Mouse (Mus musculus): ENCODE measurements around the gene Hcls1. TPM values are rescaled to one million over a fixed set of nuclear protein-coding genes. Genes with fewer than 3 reads are reported as not detected.

Gene Hcls1
- polyA plus RNA-seq, 1 experiment: 0.62 TPM

DNA sequence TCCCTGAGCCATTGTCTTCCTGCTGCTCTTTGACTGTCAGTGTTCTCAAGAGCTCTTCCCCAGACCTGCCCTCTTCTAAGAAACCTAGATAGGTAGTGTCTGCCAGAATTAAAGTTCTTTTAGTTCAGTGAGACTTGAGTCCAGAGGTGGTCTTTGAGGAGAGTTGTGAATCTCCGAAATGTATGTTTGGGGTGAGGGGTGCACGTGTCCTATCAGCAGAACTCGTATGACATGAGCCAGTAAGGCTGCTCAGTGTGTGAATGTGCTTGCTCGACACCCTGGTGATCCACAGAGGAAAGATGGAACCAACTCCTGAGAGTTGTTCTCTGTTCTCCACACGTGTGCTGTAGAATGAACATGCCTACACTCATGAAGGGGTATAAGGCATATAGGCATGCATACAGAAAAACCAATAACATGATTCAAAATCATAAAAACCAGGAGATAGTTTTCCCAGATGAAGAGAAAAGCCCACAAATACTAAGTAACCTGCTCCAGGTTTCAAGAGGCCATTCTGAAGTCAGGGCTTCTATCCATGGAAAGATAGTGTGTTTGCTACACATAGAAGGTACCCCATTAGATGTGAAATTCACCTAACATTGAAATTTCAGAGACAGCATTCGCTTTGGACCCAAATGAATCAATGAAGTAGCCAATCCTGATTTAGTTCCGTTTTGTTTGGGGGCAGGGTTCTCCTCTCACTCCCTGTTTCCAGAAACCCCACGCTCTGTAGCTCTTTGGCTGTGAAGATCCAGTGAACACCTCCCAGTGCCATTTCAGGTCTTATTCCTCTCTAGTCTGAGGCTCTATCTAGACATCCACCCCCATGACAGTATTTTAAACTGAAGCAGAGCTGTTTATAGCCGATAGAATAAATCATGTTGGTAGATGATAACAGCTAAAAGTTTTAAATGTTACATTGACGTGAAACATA lies 8.0 kb upstream of the Hcls1 start:
- Histone ChIP-seq H3K9me3 (ENCODE audit: control insufficient read depth, low read length) (no peaks in the 10 kb centered on the region), H3K27me3 (ENCODE audit: control insufficient read depth) (no peaks in the 10 kb centered on the region), H3K4me1 (ENCODE audit: control insufficient read depth) (peaks cover 9% of the 10 kb centered on the region), H3K36me3 (ENCODE audit: control insufficient read depth) (peaks cover 87% of the 10 kb centered on the region), H3K4me3 (replicated peaks) (no peak overlapping the region)
- no peak for TF ChIP-seq GATA1 (IDR thresholded peaks at IDR 0.05; ENCODE audit: low read length)
- no peak for TF ChIP-seq TAL1 (IDR thresholded peaks at IDR 0.05; ENCODE audit: low read length)

DNA sequence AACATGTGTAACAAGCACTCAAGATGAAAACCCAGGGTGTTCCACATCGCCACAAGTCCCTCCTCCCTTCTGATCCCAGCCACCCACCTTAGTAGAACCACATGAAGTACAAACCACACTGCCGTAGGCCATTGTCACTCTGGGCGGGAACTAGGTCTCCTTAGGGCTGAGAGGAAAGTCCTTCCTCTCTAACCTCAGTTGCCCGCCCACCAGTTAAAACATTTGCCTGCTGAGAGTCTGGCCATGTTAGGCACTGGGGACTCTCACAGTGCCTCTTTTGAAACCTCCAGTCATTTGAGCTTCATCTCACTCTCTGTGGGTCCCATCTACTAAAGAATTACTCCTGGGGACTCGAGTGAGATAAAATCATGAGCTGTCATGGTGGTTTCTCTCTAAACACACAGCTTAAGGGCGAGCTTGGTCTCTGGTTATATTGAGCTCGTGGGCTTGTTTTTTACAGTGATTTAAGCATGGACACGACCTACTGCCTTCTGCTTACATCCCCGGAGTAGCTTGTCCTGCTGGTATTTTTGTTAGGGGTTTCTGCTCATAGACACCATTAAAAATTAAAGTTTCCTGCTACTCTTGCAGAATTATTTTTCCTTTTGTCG lies 7.2 kb upstream of the Hcls1 start:
- H3K27me3 ChIP-seq (ENCODE audit: control insufficient read depth): no peaks in the 10 kb centered on the region
- peaks cover 90% of the 10 kb centered on the region for H3K36me3 ChIP-seq (ENCODE audit: control insufficient read depth)
- TF ChIP-seq GATA1 (IDR thresholded peaks at IDR 0.05; ENCODE audit: low read length): no peak
- no peak for TF ChIP-seq TAL1 (IDR thresholded peaks at IDR 0.05; ENCODE audit: low read length)
- no peak overlapping the region for H3K4me3 ChIP-seq (replicated peaks)
- H3K4me1 ChIP-seq (ENCODE audit: control insufficient read depth): peaks cover 7% of the 10 kb centered on the region
- H3K9me3 ChIP-seq (ENCODE audit: control insufficient read depth, low read length): no peaks in the 10 kb centered on the region

DNA sequence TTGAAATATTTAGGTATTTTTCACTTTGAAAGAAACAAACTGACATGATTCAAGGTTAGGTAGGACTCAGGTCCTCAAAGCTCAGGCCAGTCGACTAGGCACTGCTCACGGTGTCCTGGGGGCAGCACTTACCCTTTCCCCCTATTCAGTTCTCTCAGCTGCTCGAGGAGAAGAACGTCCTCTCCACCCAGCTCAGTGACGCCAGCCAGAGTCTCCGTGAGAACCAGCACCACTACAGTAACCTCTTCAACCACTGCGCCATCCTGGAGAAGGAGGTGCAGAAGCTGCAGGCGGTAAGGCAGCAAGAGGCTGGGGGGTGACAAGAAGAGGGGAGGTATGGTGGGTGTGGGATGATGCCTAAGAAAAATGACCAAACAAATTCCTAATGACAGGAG lies 6.7 kb upstream of the Hcls1 start:
- TF ChIP-seq GATA1 (IDR thresholded peaks at IDR 0.05; ENCODE audit: low read length) (no peak), TAL1 (IDR thresholded peaks at IDR 0.05; ENCODE audit: low read length) (no peak)
- Histone ChIP-seq H3K4me3 (replicated peaks) (no peak overlapping the region), H3K36me3 (ENCODE audit: control insufficient read depth) (peaks cover 91% of the 10 kb centered on the region), H3K4me1 (ENCODE audit: control insufficient read depth) (peaks cover 7% of the 10 kb centered on the region), H3K27me3 (ENCODE audit: control insufficient read depth) (no peaks in the 10 kb centered on the region), H3K9me3 (ENCODE audit: control insufficient read depth, low read length) (no peaks in the 10 kb centered on the region)

DNA sequence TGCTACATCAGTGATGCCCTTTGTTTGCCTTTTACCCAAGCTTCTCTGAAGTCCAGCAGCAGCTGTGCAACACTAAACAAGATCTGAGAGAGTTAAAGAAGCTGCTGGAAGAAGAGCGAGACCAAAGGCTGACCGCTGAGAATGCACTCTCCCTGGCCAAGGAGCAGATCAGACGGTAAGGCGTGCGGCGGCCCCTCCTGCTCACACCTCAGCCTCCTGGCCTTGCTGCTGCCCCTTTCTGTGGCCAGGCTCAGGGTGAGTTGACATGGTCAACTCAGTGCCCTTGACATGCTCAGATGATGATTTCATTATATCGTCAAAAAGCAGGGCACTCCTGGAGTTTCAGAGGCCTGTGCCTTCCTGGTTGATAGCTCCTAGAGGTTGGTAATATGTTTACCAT lies 5.6 kb upstream of the Hcls1 start:
- peaks cover 91% of the 10 kb centered on the region for H3K36me3 ChIP-seq (ENCODE audit: control insufficient read depth)
- no peak for TF ChIP-seq GATA1 (IDR thresholded peaks at IDR 0.05; ENCODE audit: low read length)
- TF ChIP-seq TAL1 (IDR thresholded peaks at IDR 0.05; ENCODE audit: low read length): no peak
- H3K27me3 ChIP-seq (ENCODE audit: control insufficient read depth): no peaks in the 10 kb centered on the region
- peaks cover 10% of the 10 kb centered on the region for H3K4me1 ChIP-seq (ENCODE audit: control insufficient read depth)
- no peaks in the 10 kb centered on the region for H3K9me3 ChIP-seq (ENCODE audit: control insufficient read depth, low read length)
- H3K4me3 ChIP-seq (replicated peaks): no peak overlapping the region

DNA sequence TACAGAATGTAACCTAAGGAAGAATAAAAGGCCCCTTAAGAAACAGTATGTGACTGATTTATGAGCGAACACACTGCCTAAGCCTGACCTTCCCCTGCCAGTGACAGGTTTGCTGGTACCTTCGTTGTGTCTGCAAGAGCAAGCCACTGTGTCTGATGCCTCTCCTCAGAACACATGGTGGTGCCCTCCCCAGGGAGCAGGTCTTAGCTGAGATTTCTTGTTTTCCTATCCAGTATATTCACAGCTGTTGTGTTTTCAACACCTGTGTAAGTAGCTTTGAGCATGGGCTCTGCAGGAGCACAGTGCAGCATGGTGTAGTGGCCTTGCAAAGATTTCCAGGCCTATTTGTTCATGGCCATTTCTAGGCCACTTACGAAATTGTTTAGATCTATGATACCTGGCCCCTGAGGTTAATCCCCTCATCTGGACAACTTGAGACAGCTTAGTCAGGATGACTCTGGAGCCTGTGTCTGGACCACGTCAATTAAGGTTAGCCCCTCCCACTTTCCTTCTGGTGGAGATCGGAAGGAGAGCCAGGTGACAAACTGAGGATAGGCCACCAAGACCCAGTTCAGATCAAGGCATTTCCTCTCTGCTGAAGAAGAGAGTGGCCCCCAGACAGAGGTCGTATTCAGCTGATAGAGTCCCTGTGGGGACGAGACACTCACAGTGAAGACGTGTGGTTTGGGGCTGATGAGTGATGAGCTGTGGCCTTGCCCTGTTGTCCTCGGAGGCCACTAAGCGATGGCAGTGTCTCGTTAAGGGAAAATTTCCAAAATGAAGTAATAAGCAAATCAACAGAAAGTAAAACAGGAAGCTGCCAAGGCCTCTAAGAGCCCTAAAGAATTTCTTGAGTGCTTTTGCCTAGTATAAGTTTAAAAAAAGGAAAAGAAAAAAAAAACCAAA lies 4.3 kb upstream of the Hcls1 start:
- no peaks in the 10 kb centered on the region for H3K27me3 ChIP-seq (ENCODE audit: control insufficient read depth)
- peaks cover 19% of the 10 kb centered on the region for H3K4me1 ChIP-seq (ENCODE audit: control insufficient read depth)
- H3K36me3 ChIP-seq (ENCODE audit: control insufficient read depth): peaks cover 78% of the 10 kb centered on the region
- H3K4me3 ChIP-seq (replicated peaks): no peak overlapping the region
- TF ChIP-seq GATA1 (IDR thresholded peaks at IDR 0.05; ENCODE audit: low read length): no peak
- no peak for TF ChIP-seq TAL1 (IDR thresholded peaks at IDR 0.05; ENCODE audit: low read length)
- no peaks in the 10 kb centered on the region for H3K9me3 ChIP-seq (ENCODE audit: control insufficient read depth, low read length)

DNA sequence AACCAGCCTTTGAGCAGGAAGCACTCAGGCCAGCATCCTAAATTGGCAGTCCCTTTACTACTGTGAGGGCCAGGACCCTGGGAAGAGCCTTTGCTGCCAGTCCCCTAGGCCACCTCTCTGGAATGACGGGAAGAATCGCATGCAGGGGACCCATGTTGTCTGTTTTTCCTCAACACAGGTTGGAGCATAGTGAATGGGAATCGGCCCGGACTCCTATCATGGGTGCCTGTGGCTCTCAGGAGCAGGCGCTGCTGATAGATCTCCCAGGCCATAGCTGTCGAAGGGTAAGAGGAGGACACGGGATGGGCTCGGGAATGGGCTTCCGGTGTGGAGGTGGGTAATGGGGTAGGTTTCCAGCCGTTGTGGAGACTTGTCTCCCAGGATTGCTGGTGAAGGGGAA lies 3.4 kb upstream of the Hcls1 start:
- TF ChIP-seq TAL1 (IDR thresholded peaks at IDR 0.05; ENCODE audit: low read length): no peak
- TF ChIP-seq GATA1 (IDR thresholded peaks at IDR 0.05; ENCODE audit: low read length): no peak
- Histone ChIP-seq H3K4me3 (replicated peaks) (no peak overlapping the region), H3K9me3 (ENCODE audit: control insufficient read depth, low read length) (no peaks in the 10 kb centered on the region), H3K27me3 (ENCODE audit: control insufficient read depth) (no peaks in the 10 kb centered on the region), H3K4me1 (ENCODE audit: control insufficient read depth) (peaks cover 17% of the 10 kb centered on the region), H3K36me3 (ENCODE audit: control insufficient read depth) (peaks cover 70% of the 10 kb centered on the region)

DNA sequence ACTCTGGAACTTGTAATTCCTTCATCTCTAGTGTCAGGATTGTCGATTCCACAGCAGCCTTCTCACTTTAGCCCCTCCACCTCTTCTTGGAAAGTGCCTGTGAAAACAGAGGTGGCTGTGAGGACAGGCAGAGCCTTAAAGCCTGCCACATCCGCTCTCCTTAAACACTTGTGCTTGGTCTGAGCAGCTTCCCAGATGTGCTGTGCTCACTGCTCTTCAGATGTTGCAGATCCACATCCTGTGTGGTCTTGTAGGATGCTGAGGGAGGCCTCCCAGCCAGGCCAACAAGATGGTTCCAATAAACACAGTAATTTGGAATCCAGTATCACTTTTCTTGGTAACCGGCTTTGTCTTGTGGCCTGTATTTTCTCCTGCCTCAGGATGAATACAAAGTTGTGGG lies 2.8 kb upstream of the Hcls1 start:
- Histone ChIP-seq H3K27me3 (ENCODE audit: control insufficient read depth) (no peaks in the 10 kb centered on the region), H3K36me3 (ENCODE audit: control insufficient read depth) (peaks cover 64% of the 10 kb centered on the region), H3K9me3 (ENCODE audit: control insufficient read depth, low read length) (no peaks in the 10 kb centered on the region), H3K4me1 (ENCODE audit: control insufficient read depth) (peaks cover 17% of the 10 kb centered on the region), H3K4me3 (replicated peaks) (no peak overlapping the region)
- TF ChIP-seq TAL1 (IDR thresholded peaks at IDR 0.05; ENCODE audit: low read length) (no peak), GATA1 (IDR thresholded peaks at IDR 0.05; ENCODE audit: low read length) (no peak)

DNA sequence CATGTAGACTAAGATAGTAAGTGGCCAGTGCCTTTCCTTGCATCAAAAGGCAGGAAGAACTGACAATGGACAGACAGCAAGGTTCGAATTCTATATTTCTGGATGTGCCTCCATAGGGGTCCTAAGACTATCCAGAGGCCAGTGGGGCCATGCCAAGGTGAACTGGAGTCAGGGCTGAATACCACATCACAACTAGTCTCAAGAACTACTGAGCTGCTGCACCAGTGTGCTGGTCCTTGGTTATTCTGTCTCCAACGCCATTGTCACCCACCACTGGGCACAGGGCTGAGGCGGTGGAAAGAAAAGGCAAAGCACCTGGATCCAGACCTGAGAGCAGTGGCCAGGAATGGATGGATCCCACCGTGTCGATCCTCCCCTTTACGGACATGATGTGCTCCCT lies 2.2 kb upstream of the Hcls1 start:
- no peak overlapping the region for H3K4me3 ChIP-seq (replicated peaks)
- no peaks in the 10 kb centered on the region for H3K27me3 ChIP-seq (ENCODE audit: control insufficient read depth)
- TF ChIP-seq TAL1 (IDR thresholded peaks at IDR 0.05; ENCODE audit: low read length) (no peak), GATA1 (IDR thresholded peaks at IDR 0.05; ENCODE audit: low read length) (no peak)
- H3K9me3 ChIP-seq (ENCODE audit: control insufficient read depth, low read length): no peaks in the 10 kb centered on the region
- peaks cover 58% of the 10 kb centered on the region for H3K36me3 ChIP-seq (ENCODE audit: control insufficient read depth)
- H3K4me1 ChIP-seq (ENCODE audit: control insufficient read depth): peaks cover 15% of the 10 kb centered on the region

All from erythroblast, embryonic 14.5 days (primary cell).